Mouse (Mus musculus) Patski (cell line): ENCODE results near the gene 6430531B16Rik. TPM values are rescaled to one million over a fixed set of nuclear protein-coding genes. Genes with fewer than 3 reads are reported as not detected.

Source experiments
- ATAC-seq: fragments of 100-300 bp; one replicate; pipeline ENCODE4 v1.8.0; 2021
- CTCF ChIA-PET: fragments of 350-600 bp; sonication (Branson Sonifier 250); formaldehyde crosslinking; loops from one replicate; lab custom pipeline; 2022; ENCODE audit warnings: inconsistent platforms; lab: Charles Lee
- POLR2A ChIA-PET: fragments of 350-600 bp; sonication (Branson Sonifier 250); formaldehyde crosslinking; loops from one replicate; lab custom pipeline; 2022; ENCODE audit warnings: antibody characterized with exemption, inconsistent platforms; lab: Charles Lee
- DNase-seq: peaks from one replicate; pipeline ENCODE4 v3.0.0-alpha.2; 2011; ENCODE audit warnings: low read depth, low spot score
- H3K27me3 ChIP-seq: fragments of 371-371 bp; one replicate; pipeline ENCODE4 v1.5.1; 2021
- CTCF ChIP-seq: fragments of 100-300 bp; IDR thresholded peaks from one replicate; pipeline ENCODE4 v1.5.1; 2021
- in situ Hi-C: fragments of 300-500 bp; cut with MboI; formaldehyde crosslinking; loops from 3 replicates; pipeline ENCODE4 v1.11.1; 2018; ENCODE audit warnings: low pct_unique_long_range_greater_than_20kb, mixed read lengths
- polyA plus RNA-seq: library from polyadenylated mRNA; unstranded; gene quantifications from one replicate; pipeline ENCODE4 v1.2.3, GENCODE M21; 2021

Gene 6430531B16Rik
- polyA plus RNA-seq, 1 experiment from 2014 or later: 0.18 TPM

GRCm38 (mm10) chr7:139943674-139944281 is 34.8 kb downstream of the 6430531B16Rik start, which contains the start of gene Utf1:
Gene Utf1 (plus strand): TSS chr7:139943789.
- CTCF ChIA-PET: no interaction called here
- H3K27me3 ChIP-seq: peaks cover 12% of the 10 kb centered on the region
- TF ChIP-seq CTCF: no peak
- in situ Hi-C loops: no loop called here
- POLR2A ChIA-PET: no interaction called here
- no peak for ATAC-seq
- DNase-seq: no peak

GRCm38 (mm10) chr7:139940476-139941209 is 37.9 kb downstream of the 6430531B16Rik start:
- POLR2A ChIA-PET: interaction anchor here (1.6 kb wide), 1 partner anchor 17 kb away, joined by 3 read pairs; no protein-coding TSS in a partner anchor
- DNase-seq (no peak), ATAC-seq (no peak)
- CTCF ChIA-PET: no interaction called here
- no peak for TF ChIP-seq CTCF
- in situ Hi-C loops: no loop called here
- peaks cover 12% of the 10 kb centered on the region for H3K27me3 ChIP-seq

GRCm38 (mm10) chr7:139937810-139938209 is 40.7 kb downstream of the 6430531B16Rik start:
- in situ Hi-C loops: no loop called here
- DNase-seq (no peak), ATAC-seq (no peak)
- TF ChIP-seq CTCF: no peak
- ChIA-PET CTCF (interaction anchor here (0.7 kb wide), 1 partner anchor 27 kb away, joined by 3 read pairs; no protein-coding TSS in a partner anchor), POLR2A (no interaction called here)
- no peaks in the 10 kb centered on the region for H3K27me3 ChIP-seq

GRCm38 (mm10) chr7:139937138-139937537 is 41.4 kb downstream of the 6430531B16Rik start:
- ATAC-seq: no peak
- POLR2A ChIA-PET: no interaction called here
- no peaks in the 10 kb centered on the region for H3K27me3 ChIP-seq
- DNase-seq: no peak
- CTCF ChIA-PET: no interaction called here
- no peak for TF ChIP-seq CTCF
- in situ Hi-C loops: no loop called here

- POLR2A ChIA-PET: no interaction called here
- in situ Hi-C loops: no loop called here
- TF ChIP-seq CTCF: no peak
- DNase-seq (no peak), ATAC-seq (no peak)
- no peaks in the 10 kb centered on the region for H3K27me3 ChIP-seq
- CTCF ChIA-PET: no interaction called here
These were observed 41.9 kb downstream of the 6430531B16Rik start for GRCm38 (mm10) chr7:139936705-139937104.

GRCm38 (mm10) chr7:139930732-139931131 is 47.8 kb downstream of the 6430531B16Rik start:
- DNase-seq: no peak
- no peaks in the 10 kb centered on the region for H3K27me3 ChIP-seq
- TF ChIP-seq CTCF: no peak
- ChIA-PET POLR2A (no interaction called here), CTCF (interaction anchor here (1.1 kb wide), 1 partner anchor 69 kb away, joined by 3 read pairs; no protein-coding TSS in a partner anchor)
- in situ Hi-C loops: no loop called here
- ATAC-seq: peak; percentile 73

Other genes starting within 250 kb of the 6430531B16Rik start
- gene Adgra1, start 144.6 kb downstream of the 6430531B16Rik start, polyA plus RNA-seq: 55.9 TPM
- 0.54 TPM for gene Kndc1, start 84.1 kb downstream of the 6430531B16Rik start, polyA plus RNA-seq
- gene Utf1, start 35.0 kb downstream of the 6430531B16Rik start, polyA plus RNA-seq: not detected
- gene Adam8, start 13.8 kb upstream of the 6430531B16Rik start, polyA plus RNA-seq: 1.4 TPM
- 28.8 TPM for gene Zfp511, start 57.6 kb upstream of the 6430531B16Rik start, polyA plus RNA-seq
- 29.2 TPM for gene Tubgcp2, start 57.9 kb upstream of the 6430531B16Rik start, polyA plus RNA-seq
- not detected for gene Msx3, start 70.3 kb upstream of the 6430531B16Rik start, polyA plus RNA-seq
- not detected for gene Caly, start 103.8 kb upstream of the 6430531B16Rik start, polyA plus RNA-seq
- gene Prap1, start 114.6 kb upstream of the 6430531B16Rik start, polyA plus RNA-seq: not detected
- 50.1 TPM for gene Fuom, start 123.7 kb upstream of the 6430531B16Rik start, polyA plus RNA-seq
- 9.8 TPM for gene Paox, start 137.0 kb upstream of the 6430531B16Rik start, polyA plus RNA-seq
- gene Echs1, start 137.7 kb upstream of the 6430531B16Rik start, polyA plus RNA-seq: 170 TPM
- gene Mtg1, start 158.8 kb upstream of the 6430531B16Rik start, polyA plus RNA-seq: 23.2 TPM
- gene Sprn, start 176.1 kb upstream of the 6430531B16Rik start, polyA plus RNA-seq: 0.01 TPM
- gene Olfr522, start 186.0 kb upstream of the 6430531B16Rik start, polyA plus RNA-seq: not detected
- gene Olfr523, start 194.5 kb upstream of the 6430531B16Rik start, polyA plus RNA-seq: not detected
- not detected for gene Olfr524, start 227.2 kb upstream of the 6430531B16Rik start, polyA plus RNA-seq
- gene Cd163l1, start 239.5 kb upstream of the 6430531B16Rik start, polyA plus RNA-seq: not detected